Mouse (Mus musculus) hematopoietic stem cell, adult 5-6 weeks (primary cell): Measurements from ENCODE around the gene Sh3yl1. TPM values are rescaled to one million over a fixed set of nuclear protein-coding genes. Genes with fewer than 3 reads are reported as not detected.

Experiments used
- ATAC-seq, 2 experiments: fragments of 125-278 bp in 1 of 2; replicated peaks in 1 of 2; 2 replicates each; pipeline ENCODE4 v1.8.0; 2016 to 2017; ENCODE audit warnings: inconsistent platforms in 2 of 2, mild to moderate bottlenecking in 2 of 2, moderate number of reproducible peaks in 2 of 2, low read depth in 1 of 2, moderate TSS enrichment in 1 of 2; ENCODE audit not compliant: low FRiP score in 2 of 2, poor library complexity in 2 of 2, severe bottlenecking in 2 of 2, insufficient read depth in 1 of 2, low TSS enrichment in 1 of 2
- total RNA-seq: library from RNA; stranded (forward); fragments of 172-1452, 232-1000 nt; gene quantifications from 2 replicates; pipeline ENCODE4 v1.2.3, GENCODE M21; 2017

Sh3yl1 gene
- 2.4 and 2.6 TPM in 2 replicates for total RNA-seq

DNA sequence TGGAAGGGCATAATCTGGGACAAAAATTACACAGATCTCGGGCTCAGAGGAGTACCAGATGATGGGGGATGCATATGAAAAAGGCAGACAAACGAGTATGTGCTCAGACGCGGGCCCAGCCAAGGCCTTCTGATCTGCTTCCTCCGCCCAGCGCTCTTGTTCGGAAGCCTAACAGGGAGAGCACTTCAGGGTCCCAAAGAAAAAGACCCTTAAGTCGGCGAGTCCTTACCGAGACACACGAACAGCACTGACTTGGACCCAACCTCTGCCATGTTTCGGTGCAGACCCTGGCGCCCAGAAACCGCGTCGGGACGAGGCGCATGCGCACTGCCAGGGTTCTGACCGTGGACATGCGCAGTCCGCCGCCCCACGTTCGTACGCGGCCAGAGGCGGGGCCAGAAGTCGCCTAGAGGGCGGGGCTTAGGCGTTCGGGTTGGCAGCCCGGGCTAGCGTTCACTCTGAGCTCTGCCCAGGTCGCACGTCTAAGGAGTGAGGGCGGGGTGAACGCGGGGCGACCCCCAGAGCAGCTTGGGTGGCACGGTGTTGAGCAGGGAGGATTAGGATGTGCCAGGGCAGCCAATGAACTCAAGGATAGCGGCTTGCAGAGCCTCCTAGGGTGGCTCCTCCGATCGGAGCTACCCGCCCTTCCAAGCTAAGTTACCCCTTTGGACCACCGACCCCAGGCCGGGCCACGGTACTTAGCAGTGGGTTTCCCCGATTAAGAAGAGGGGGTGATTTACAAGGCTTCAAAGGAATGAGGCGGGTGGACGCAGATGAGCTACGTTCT lies at the start of gene Sh3yl1, which contains the start of gene Acp1:
Gene Sh3yl1 (plus strand): TSS at position 408 of the 787 bp plus-strand sequence.
Gene Acp1 (minus strand): TSS at position 329 of the 787 bp plus-strand sequence.
- ATAC-seq: peak; percentile 96

DNA sequence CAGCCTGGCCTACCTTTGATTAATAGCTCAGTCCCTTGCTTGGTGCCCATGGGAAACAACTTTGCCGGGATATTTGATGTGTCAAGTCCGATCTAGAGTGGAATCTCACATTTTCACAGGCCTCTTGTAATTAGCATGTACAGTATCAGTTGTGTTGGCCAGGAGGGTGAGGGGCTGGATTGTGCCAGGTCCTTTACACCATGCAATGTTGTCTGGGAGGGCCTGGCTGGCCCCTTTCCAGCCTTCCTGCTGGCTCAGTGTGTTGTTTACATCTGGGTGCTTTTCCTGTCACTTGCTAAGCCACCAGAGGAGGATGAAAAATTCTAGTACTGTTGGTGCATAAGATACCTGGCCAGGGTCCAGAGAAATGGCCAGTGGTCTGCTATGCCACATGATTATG lies 47.1 kb upstream of the Sh3yl1 start:
- no peak for ATAC-seq

GRCm38 (mm10) chr12:30865781-30866180 lies 45.7 kb upstream of the Sh3yl1 start:
- ATAC-seq: no peak

DNA sequence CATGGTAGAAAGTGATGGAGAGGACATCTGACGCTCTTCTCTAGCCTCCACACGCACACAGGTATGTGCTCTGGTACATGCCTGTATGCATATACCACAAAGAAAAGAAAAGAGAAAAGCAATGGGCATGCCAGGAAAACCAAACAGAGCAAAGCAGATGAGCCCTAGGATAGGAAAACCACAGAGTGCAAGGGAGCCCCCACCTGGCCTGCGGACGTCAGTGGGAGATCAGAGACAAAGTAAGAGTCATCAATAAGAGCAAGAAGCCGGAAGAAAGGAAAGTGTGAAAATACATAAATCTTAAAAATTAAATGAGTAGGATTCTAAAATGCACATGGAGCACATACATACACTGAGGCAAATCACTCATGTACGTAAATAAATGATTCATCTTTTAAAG lies 32.0 kb upstream of the Sh3yl1 start:
- no peak for ATAC-seq

GRCm38 (mm10) chr12:30883592-30883985 lies 27.9 kb upstream of the Sh3yl1 start:
- ATAC-seq: no peak

GRCm38 (mm10) chr12:30883986-30884621 lies 27.4 kb upstream of the Sh3yl1 start, which contains the start of gene Alkal2:
Gene Alkal2, plus strand, starts transcription at chr12:30884322.
- ATAC-seq: peak in 1 of 2 experiments; percentile 49; a peak in 1 of 4 replicates

- ATAC-seq: no peak
Measured at GRCm38 (mm10) chr12:30884622-30885230, 26.7 kb upstream of the Sh3yl1 start.

DNA sequence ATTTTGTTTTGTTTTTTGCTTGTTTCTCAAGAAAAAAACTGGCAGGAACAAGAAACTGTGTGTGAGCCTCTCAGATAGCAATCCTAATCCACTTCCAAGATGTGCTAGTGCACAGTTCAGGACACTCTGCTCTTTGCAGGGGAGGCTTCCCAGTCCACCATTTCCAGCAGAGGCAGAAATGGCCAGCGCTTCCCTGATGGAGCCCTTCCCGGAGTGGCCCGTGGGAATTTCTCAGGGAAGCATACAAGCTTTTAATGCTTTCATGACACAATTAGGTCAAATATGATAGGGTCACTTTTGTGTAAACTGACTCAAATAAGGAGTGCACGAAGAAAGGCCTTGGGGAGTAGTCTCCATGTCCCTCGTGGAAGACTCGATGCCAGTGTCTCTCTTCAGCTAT lies 25.6 kb upstream of the Sh3yl1 start:
- ATAC-seq: no peak

DNA sequence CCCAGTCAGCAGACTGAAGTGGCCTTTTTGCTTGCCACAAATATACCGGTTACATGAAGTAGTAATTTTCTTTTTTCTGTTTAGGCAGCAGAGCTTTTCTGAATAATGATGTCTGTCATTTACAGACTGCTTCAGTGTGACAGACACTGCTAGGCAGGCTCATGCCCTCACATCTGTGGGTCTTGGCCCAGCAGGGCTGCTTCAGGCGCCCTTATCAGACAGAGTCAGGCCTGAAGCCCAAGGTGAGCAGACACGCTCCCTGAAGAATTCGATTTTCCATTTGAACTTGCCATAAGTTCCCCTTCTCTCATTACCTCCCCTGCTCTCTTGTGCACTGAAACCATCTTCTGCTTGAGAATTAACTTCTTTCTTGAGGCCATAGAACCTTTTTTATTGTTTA lies 23.5 kb upstream of the Sh3yl1 start:
- no peak for ATAC-seq

DNA sequence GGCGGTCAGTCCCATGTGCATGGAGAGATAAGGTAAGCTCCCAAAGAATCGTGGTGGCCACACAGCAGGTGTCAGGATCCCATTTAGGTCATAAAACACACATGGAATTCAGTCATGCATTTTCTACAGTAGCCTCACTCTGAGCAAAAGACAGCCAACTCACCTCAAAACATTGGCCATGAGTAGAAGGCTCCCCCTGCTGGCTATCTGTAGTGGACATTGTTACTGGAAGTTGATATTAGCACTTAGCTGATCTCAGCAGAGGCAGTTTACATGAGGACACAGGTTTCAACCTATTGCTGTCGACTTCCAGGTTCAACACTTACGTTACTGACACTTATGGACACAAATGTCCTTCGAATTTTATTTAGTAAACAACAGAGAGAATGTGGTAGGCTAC lies 21.4 kb upstream of the Sh3yl1 start:
- peak; percentile 67 to 74; a peak in 3 of 4 replicates for ATAC-seq

GRCm38 (mm10) chr12:30891438-30891837 lies 20.0 kb upstream of the Sh3yl1 start:
- no peak for ATAC-seq

GRCm38 (mm10) chr12:30897039-30897438 lies 14.4 kb upstream of the Sh3yl1 start:
- no peak for ATAC-seq

- ATAC-seq: no peak
Measured at GRCm38 (mm10) chr12:30908658-30909057, 2.8 kb upstream of the Sh3yl1 start.

GRCm38 (mm10) chr12:30909881-30910280 lies 1.6 kb upstream of the Sh3yl1 start:
- no peak for ATAC-seq

GRCm38 (mm10) chr12:30910860-30911259 lies 608 bp upstream of the Sh3yl1 start:
- 0 out of 4 replicates have a peak, but pooled peaks of 1 of the 2 experiments have one; percentile 0 for ATAC-seq

DNA sequence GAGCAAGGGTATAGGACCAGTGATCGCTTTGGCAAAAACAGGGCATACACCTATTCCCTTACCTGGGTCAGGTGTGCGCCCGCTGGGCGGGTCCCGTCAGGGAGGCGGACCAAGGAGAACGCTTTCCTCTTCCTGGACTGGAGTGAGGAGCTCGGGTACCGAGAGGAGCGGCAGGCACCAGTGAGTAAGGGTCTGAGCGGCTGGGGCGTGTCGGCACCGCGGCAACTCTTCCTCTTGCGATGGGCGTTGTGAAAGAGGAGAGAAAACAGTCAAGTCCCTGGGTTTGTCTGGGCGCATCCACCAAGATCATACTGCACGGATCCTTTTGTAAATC lies 547 bp downstream of the Sh3yl1 start:
- ATAC-seq: peak; percentile 49 to 70

- ATAC-seq: no peak
Measured at GRCm38 (mm10) chr12:30912840-30913239, 1.4 kb downstream of the Sh3yl1 start.

DNA sequence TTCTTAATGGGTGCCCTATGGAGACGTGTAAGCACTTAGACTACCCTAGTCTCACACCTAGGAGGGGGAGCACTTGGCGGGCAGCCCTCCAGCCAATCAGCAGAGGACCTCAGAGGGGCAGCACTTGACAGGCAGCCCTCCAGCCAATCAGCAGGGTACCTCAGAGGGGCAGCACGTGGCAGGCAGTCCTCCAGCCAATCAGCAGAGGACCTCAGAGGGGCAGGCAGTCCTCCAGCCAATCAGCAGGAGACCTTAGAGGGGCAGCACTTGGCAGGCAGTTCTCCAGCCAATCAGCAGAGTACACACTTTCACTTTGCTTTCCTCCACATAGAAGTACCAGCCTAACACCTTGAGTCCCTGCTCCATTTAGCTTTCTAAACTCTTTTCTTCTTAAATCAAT lies 10.9 kb downstream of the Sh3yl1 start:
- ATAC-seq: peak; percentile 51 to 69; a peak in 3 of 4 replicates
